In genomic region chr13:20311612-20312011, GRCm38 (mm10) we compare ENCODE assay signal across 8 mouse cellular contexts.
DNase-seq lines count a peak whose midpoint lies in the region; ATAC-seq and TF ChIP-seq lines count a peak whose summit lies in the region.

No protein-coding gene starts in this region.

- TF ChIP-seq POLR2A in kidney, adult 2 months (IDR thresholded peaks at IDR 0.05; ENCODE audit: low read depth, low read length): no peak

- H3K9me3 ChIP-seq in liver, embryonic 11.5 days (ENCODE audit: control insufficient read depth, low read length): no peaks in the 10 kb centered on the region
- no peaks in the 10 kb centered on the region for H3K9me3 ChIP-seq in limb, embryonic 11.5 days (ENCODE audit: control insufficient read depth, low read length)
- H3K9me3 ChIP-seq in stomach, postnatal 0 days (ENCODE audit: control insufficient read depth, low read length): no peaks in the 10 kb centered on the region

- H3K4me2 ChIP-seq in liver, embryonic 11.5 days: no peak overlapping the region
- H3K4me2 ChIP-seq in limb, embryonic 11.5 days (ENCODE audit: low read depth, severe bottlenecking): no peak overlapping the region
- no peak overlapping the region for H3K4me2 ChIP-seq in stomach, postnatal 0 days (replicated peaks; ENCODE audit: low read depth)

- H3K27me3 ChIP-seq in liver, embryonic 11.5 days (replicated peaks; ENCODE audit: control insufficient read depth, insufficient read depth, low read length): no peaks in the 10 kb centered on the region
- H3K27me3 ChIP-seq in kidney, adult 2 months (replicated peaks; ENCODE audit: control insufficient read depth, insufficient read depth, low read length): no peaks in the 10 kb centered on the region
- no peaks in the 10 kb centered on the region for H3K27me3 ChIP-seq in limb, embryonic 11.5 days (ENCODE audit: control insufficient read depth, insufficient read depth, low read length)
- H3K27me3 ChIP-seq in stomach, postnatal 0 days (ENCODE audit: control insufficient read depth, insufficient read depth, low read length): no peaks in the 10 kb centered on the region

- WGBS in liver, embryonic 11.5 days: 22% methylated on average over 3 of the region's 3 CpGs
- WGBS in kidney, adult 2 months: 10% methylated on average over 3 of the region's 3 CpGs
- 23% methylated on average over 3 of the region's 3 CpGs for WGBS in limb, embryonic 11.5 days
- WGBS in stomach, postnatal 0 days: 14% methylated on average over 3 of the region's 3 CpGs

- no peak for TF ChIP-seq EP300 in stomach, postnatal 0 days (optimal IDR thresholded peaks at IDR 0.05)

- peak; percentile 87 for TF ChIP-seq CTCF in kidney, adult 2 months (conservative IDR thresholded peaks at IDR 0.05; ENCODE audit: insufficient read depth, insufficient read length, low read depth, low read length)
- peak; percentile 95 for TF ChIP-seq CTCF in stomach, postnatal 0 days (IDR thresholded peaks at IDR 0.05; ENCODE audit: low read depth)

- H3K36me3 ChIP-seq in liver, embryonic 11.5 days (ENCODE audit: control insufficient read depth, insufficient read depth, low read length): no peaks in the 10 kb centered on the region
- no peaks in the 10 kb centered on the region for H3K36me3 ChIP-seq in kidney, adult 2 months (ENCODE audit: control insufficient read depth, insufficient read depth, low read length)
- H3K36me3 ChIP-seq in limb, embryonic 11.5 days (ENCODE audit: control insufficient read depth, insufficient read depth, low read length): no peaks in the 10 kb centered on the region
- no peaks in the 10 kb centered on the region for H3K36me3 ChIP-seq in stomach, postnatal 0 days (ENCODE audit: control insufficient read depth, insufficient read depth, low read length)

- no peak overlapping the region for H3K27ac ChIP-seq in liver, embryonic 11.5 days (ENCODE audit: low read depth, low read length)
- H3K27ac ChIP-seq in kidney, adult 2 months (ENCODE audit: insufficient read depth, low read depth, low read length): no peak overlapping the region
- H3K27ac ChIP-seq in limb, embryonic 11.5 days (replicated peaks; ENCODE audit: low read depth, low read length): no peak overlapping the region
- no peak overlapping the region for H3K27ac ChIP-seq in stomach, postnatal 0 days (replicated peaks)

- H3K9ac ChIP-seq in liver, embryonic 11.5 days (ENCODE audit: low read depth, low read length): no peak overlapping the region
- no peak overlapping the region for H3K9ac ChIP-seq in limb, embryonic 11.5 days (ENCODE audit: low read length)
- H3K9ac ChIP-seq in stomach, postnatal 0 days (ENCODE audit: low read length): no peak overlapping the region

- H3K4me1 ChIP-seq in liver, embryonic 11.5 days (replicated peaks; ENCODE audit: control insufficient read depth, insufficient read depth, low read length): no peaks in the 10 kb centered on the region
- H3K4me1 ChIP-seq in kidney, adult 2 months (ENCODE audit: control insufficient read depth, insufficient read depth, low read length): no peaks in the 10 kb centered on the region
- H3K4me1 ChIP-seq in limb, embryonic 11.5 days (ENCODE audit: control insufficient read depth, insufficient read depth, low read length): no peaks in the 10 kb centered on the region
- H3K4me1 ChIP-seq in stomach, postnatal 0 days (replicated peaks; ENCODE audit: control insufficient read depth, insufficient read depth): no peaks in the 10 kb centered on the region

- no peak overlapping the region for H3K4me3 ChIP-seq in liver, embryonic 11.5 days (ENCODE audit: low read depth, low read length)
- no peak overlapping the region for H3K4me3 ChIP-seq in kidney, adult 2 months (ENCODE audit: insufficient read depth, low read depth, low read length)
- H3K4me3 ChIP-seq in limb, embryonic 11.5 days (ENCODE audit: low read depth, low read length): no peak overlapping the region
- no peak overlapping the region for H3K4me3 ChIP-seq in stomach, postnatal 0 days (ENCODE audit: low read depth, low read length)

- ATAC-seq in liver, embryonic 11.5 days (replicated peaks; ENCODE audit: low FRiP score): no peak
- ATAC-seq in limb, embryonic 11.5 days (ENCODE audit: insufficient number of reproducible peaks, low FRiP score, low TSS enrichment, low read depth): no peak
- ATAC-seq in stomach, postnatal 0 days (ENCODE audit: low FRiP score, low TSS enrichment): 0 out of 2 replicates have a peak, but pooled peaks have one; percentile 69

- DNase-seq in liver: peak; percentile 69
- no peak for DNase-seq in liver, embryonic 11.5 days (ENCODE audit: low spot score)
- DNase-seq in cerebellum, adult 9-11 months: peak; percentile 73
- DNase-seq in frontal cortex, postnatal 36 days (ENCODE audit: low spot score in 2 of 2): peak; percentile 84 to 93
- peak; percentile 82 for DNase-seq in kidney, adult 2 months
- peak; percentile 84 for DNase-seq in limb, embryonic 11.5 days (ENCODE audit: low spot score)
- DNase-seq in neural tube, embryonic 10.5 days (ENCODE audit: extremely low spot score, low spot score): peak; percentile 76
- DNase-seq in stomach, postnatal 0 days (ENCODE audit: low spot score): peak; percentile 79
